Mouse (Mus musculus): ENCODE results near the gene 9130230L23Rik. TPM values are rescaled to one million over a fixed set of nuclear protein-coding genes. Genes with fewer than 3 reads are reported as not detected.

The 9130230L23Rik gene
- total and polyA plus RNA-seq, 3 experiments = 0.20 to 0.30 TPM; not detected in 1

DNA sequence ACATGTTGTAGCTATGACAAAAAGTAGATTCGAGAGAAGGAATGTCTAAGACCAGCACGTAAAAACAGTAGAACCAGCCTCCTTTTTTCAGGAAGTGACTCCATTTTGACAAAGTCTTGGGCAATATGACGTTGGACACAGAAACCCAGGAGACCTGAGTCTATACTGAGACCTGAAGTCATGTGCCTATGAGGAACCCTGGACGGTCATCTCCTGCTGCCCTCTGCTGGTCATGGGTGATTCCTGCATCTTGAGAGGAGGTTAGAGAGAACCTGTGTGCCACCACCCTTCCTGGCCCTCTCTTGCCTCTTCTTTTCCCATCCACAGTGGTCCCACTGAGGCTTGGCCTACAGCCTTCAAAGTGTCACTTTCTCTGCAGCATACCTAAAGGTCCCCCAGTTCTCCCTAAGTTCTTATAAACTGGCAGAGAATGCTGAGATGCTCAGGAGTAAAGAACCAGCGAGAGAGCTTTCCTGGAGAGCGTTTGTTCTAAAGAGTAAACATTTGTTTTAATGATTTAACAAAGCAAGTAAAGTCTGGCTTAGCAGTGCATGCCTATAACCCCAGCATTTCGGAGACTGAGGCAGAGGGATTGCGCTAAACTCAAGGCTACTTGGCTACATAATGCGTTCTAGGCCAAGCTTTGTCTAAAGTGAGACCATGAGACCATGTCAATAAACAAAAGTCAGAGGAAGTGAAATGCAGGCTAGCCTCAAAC lies 65.9 kb downstream of the 9130230L23Rik start (continued):
- TF ChIP-seq E2F4 (IDR thresholded peaks at IDR 0.05; ENCODE audit: insufficient replicate concordance, low read depth, low read length) (no peak), IRF4 (IDR thresholded peaks at IDR 0.05; ENCODE audit: low read depth, low read length) (peak; percentile 57; the same call in 1 of the 2 replicates), HCFC1 (IDR thresholded peaks at IDR 0.05; ENCODE audit: low read depth, low read length) (no peak), MXI1 (IDR thresholded peaks at IDR 0.05; ENCODE audit: low read depth, low read length) (no peak), EP300 (IDR thresholded peaks at IDR 0.05; ENCODE audit: low read length) (no peak), ZC3H11A (IDR thresholded peaks at IDR 0.05; ENCODE audit: low read depth, low read length) (peak; percentile 82), UBTF (IDR thresholded peaks at IDR 0.05; ENCODE audit: low read depth, low read length) (no peak)

DNA sequence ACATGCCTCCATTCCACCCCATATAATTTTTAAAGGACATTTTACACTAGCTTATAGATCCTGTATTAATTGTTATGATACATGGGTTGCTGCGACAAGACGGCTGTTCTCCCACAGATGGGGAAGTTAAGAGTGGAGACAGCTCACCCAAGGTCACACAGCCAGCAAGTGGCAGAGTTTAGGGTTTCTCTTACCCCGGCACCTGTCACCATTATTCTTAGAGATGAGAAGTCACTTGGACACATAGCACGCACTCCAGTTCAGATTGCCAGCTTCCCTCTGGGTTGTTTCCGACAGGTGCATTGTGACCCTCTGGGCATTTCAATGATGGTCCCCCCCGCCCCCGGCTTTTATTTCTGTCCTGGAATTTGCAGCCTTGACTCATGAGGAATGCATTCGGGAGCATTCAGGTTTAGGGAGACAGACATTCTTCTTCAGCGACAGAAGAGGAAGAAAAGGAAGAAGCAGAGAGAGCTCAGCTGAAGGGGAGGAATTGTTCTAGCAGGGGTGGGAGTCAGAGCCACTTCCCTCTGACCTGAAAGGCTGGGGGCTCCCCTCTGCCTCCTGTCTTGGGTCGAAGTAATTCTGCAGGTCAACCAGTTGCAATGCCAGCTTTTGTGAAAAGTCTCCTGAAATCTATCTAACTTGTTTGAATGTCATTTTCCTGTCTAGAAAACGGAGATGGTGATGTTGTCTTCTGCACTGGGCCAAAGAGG lies 66.9 kb downstream of the 9130230L23Rik start:
- peaks cover 11 to 45% of the 10 kb centered on the region in 2 experiments for H3K4me1 ChIP-seq (ENCODE audit: control insufficient read depth in 1 of 2, insufficient read depth in 2 of 2)
- in situ Hi-C loops (cut with MboI; ENCODE audit: low pct_ligation_motif_present, low pct_unique_long_range_greater_than_20kb, low sequenced_read_pairs) (loop anchor here (10.0 kb wide), 1 partner anchor 102 kb away; no protein-coding TSS in a partner anchor), dilution Hi-C loops (cut with MboI; ENCODE audit: extremely low pct_ligation_motif_present, extremely low pct_unique_long_range_greater_than_20kb, low sequenced_read_pairs) (no loop called here)
- no peaks in the 10 kb centered on the region for H3K36me3 ChIP-seq (replicated peaks in 1 of 2; ENCODE audit: control insufficient read depth in 1 of 2, insufficient read depth in 1 of 2, low read length in 1 of 2)
- H3K79me2 ChIP-seq (replicated peaks; ENCODE audit: control insufficient read depth, extremely low read depth, insufficient read depth, poor library complexity, severe bottlenecking) = no peaks in the 10 kb centered on the region
- DNase-seq (ENCODE audit: extremely low read depth) = no peak
- no peak overlapping the region for H3K4me3 ChIP-seq (replicated peaks in 1 of 3; ENCODE audit: low read depth in 2 of 3, low read length in 2 of 3, poor library complexity in 1 of 3)
- no peak overlapping the region for H3K27ac ChIP-seq (ENCODE audit: insufficient read depth, low read depth)
- no peak for TF ChIP-seq RAD21 (IDR thresholded peaks at IDR 0.05; ENCODE audit: low read depth, low read length)
- TF ChIP-seq IRF4 (IDR thresholded peaks at IDR 0.05; ENCODE audit: low read depth, low read length) = no peak
- TF ChIP-seq POLR2A (IDR thresholded peaks at IDR 0.05; ENCODE audit: low read depth, low read length) = no peak
- TF ChIP-seq MAFK (IDR thresholded peaks at IDR 0.05; ENCODE audit: insufficient replicate concordance, low read length) = no peak
- TF ChIP-seq MYC (IDR thresholded peaks at IDR 0.05; ENCODE audit: low read depth, low read length) = no peak
- no peak for TF ChIP-seq PAX5 (IDR thresholded peaks at IDR 0.05; ENCODE audit: low read length)
- TF ChIP-seq HCFC1 (IDR thresholded peaks at IDR 0.05; ENCODE audit: low read depth, low read length) = no peak
- no peak for TF ChIP-seq NELFE (IDR thresholded peaks at IDR 0.05; ENCODE audit: low read depth, low read length)
- TF ChIP-seq SMC3 (IDR thresholded peaks at IDR 0.05; ENCODE audit: low read depth, low read length) = no peak
- no peak for TF ChIP-seq ZMIZ1 (IDR thresholded peaks at IDR 0.05; ENCODE audit: low read depth, low read length)
- TF ChIP-seq USF2 (conservative IDR thresholded peaks at IDR 0.05; ENCODE audit: low read depth, low read length) = no peak
- TF ChIP-seq UBTF (IDR thresholded peaks at IDR 0.05; ENCODE audit: low read depth, low read length) = no peak
- TF ChIP-seq RCOR1 (conservative IDR thresholded peaks at IDR 0.05; ENCODE audit: low read depth, low read length) = no peak
- no peak overlapping the region for H3K9ac ChIP-seq (ENCODE audit: insufficient read depth, low read depth)
- peaks cover 2% of the 10 kb centered on the region for H3K27me3 ChIP-seq (replicated peaks)
- H3K9me3 ChIP-seq (replicated peaks; ENCODE audit: low read length) = peaks cover 6% of the 10 kb centered on the region
- no peak overlapping the region for H3K4me2 ChIP-seq (ENCODE audit: insufficient read depth, low read depth, poor library complexity, severe bottlenecking)
